Mouse (Mus musculus) cerebellum, adult 18-20 months (tissue): ENCODE results near the gene Parp14.

ENCODE experiments used
- DNase-seq, 2 experiments: peaks; one replicate each; pipeline ENCODE4 v3.0.0; 2021

The Parp14 gene

GRCm38 (mm10) chr16:35784134-35784725 is 87.1 kb downstream of the Parp14 start:
- DNase-seq: no peak

GRCm38 (mm10) chr16:35783207-35783573 is 88.2 kb downstream of the Parp14 start:
- no peak for DNase-seq
